Mouse (Mus musculus): ENCODE results near the gene Poc1a.

DNA sequence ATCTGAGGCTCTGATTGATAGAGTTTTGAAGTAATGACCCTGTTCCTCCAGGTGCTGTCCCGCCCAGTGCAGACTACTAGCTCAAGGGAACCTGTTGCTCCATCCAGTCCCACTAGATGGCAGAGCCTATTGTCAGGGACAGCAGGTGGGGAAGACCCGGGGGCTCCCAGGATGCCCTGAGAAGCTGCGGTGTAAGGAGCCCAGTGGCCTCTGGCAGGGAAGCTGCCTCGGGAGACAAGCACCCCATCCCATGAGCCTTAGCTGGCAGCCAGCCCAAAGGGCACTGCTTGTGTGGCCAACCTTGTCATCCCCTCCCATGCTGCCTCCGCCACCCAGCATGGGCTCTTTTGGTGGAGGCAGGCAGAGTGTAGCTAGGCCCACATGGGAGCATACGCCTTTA, 70.3 kb downstream of the Poc1a start:
- no peak for TF ChIP-seq POLR2A (IDR thresholded peaks at IDR 0.05; ENCODE audit: low read depth, low read length)
- no peak for TF ChIP-seq ZNF384 (IDR thresholded peaks at IDR 0.05; ENCODE audit: low read depth, low read length)
- TF ChIP-seq MXI1 (IDR thresholded peaks at IDR 0.05; ENCODE audit: low read depth, low read length), result no peak
- peak in 1 of 2 experiments; percentile 57; a peak in 2 of 4 replicates for TF ChIP-seq CTCF (conservative IDR thresholded peaks at IDR 0.05 in 1 of 2, IDR thresholded peaks at IDR 0.05 in 1 of 2; ENCODE audit: low read depth in 2 of 2, low read length in 2 of 2)
- TF ChIP-seq TBP (conservative IDR thresholded peaks at IDR 0.05; ENCODE audit: low read depth, low read length), result no peak
- TF ChIP-seq NRF1 (IDR thresholded peaks at IDR 0.05; ENCODE audit: low read depth, low read length), result no peak
- TF ChIP-seq MAZ (IDR thresholded peaks at IDR 0.05; ENCODE audit: low read depth, low read length), result no peak
